Mouse (Mus musculus): ENCODE data around the gene Stx1b. TPM values are rescaled to one million over a fixed set of nuclear protein-coding genes. Genes with fewer than 3 reads are reported as not detected.

The Stx1b gene
- polyA plus RNA-seq, 1 experiment, result 0.20 TPM

DNA sequence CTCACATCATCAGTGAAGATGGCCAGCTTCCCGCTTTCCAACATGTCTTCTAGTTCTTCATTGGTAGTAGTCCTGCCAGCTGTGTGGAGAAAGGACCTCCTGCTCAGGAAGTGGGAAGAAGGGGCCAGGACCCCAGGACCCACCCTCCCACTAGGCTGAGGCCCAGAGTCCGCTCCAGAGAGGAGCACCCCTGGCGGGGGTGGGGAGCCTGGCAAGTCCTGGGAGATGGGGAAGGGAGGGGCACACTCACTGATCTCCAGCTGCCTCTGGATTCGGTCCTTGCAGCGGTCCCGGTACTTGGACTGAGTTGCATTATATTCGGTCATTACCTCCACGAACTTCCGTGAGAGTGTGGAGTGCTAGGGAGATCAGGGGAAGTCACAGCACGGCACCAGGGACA, 13.7 kb downstream of the Stx1b start:
- no peak overlapping the region for H3K4me2 ChIP-seq (ENCODE audit: low read depth)
- TF ChIP-seq SRF (IDR thresholded peaks at IDR 0.05; ENCODE audit: control insufficient read depth, insufficient read length, low read depth) (no peak), TCF3 (IDR thresholded peaks at IDR 0.05; ENCODE audit: insufficient read length, low read depth) (no peak), E2F4 (IDR thresholded peaks at IDR 0.05; ENCODE audit: insufficient read depth) (no peak), MYOG (IDR thresholded peaks at IDR 0.05; ENCODE audit: control insufficient read depth in 1 of 3, insufficient read depth in 1 of 3, insufficient read length in 2 of 3, low read depth in 2 of 3) (no peak), REST (IDR thresholded peaks at IDR 0.05; ENCODE audit: insufficient read depth, insufficient read length) (no peak), POLR2A (IDR thresholded peaks at IDR 0.05; ENCODE audit: insufficient read length, low read depth) (no peak), MYOD1 (IDR thresholded peaks at IDR 0.05; ENCODE audit: control insufficient read depth in 1 of 3, insufficient read length in 2 of 3, low read depth in 2 of 3) (no peak), POLR2AphosphoS2 (IDR thresholded peaks at IDR 0.05; ENCODE audit: insufficient read length, low read depth) (no peak), MAX (IDR thresholded peaks at IDR 0.05; ENCODE audit: low read depth) (no peak), TCF12 (IDR thresholded peaks at IDR 0.05; ENCODE audit: insufficient read depth, poor library complexity, severe bottlenecking) (no peak), USF1 (IDR thresholded peaks at IDR 0.05; ENCODE audit: low read depth) (no peak), CEBPB (IDR thresholded peaks at IDR 0.05; ENCODE audit: insufficient read depth, poor library complexity, severe bottlenecking) (no peak)
- no peaks in the 10 kb centered on the region for H3K36me3 ChIP-seq (ENCODE audit: control insufficient read depth, insufficient read depth)
- H3ac ChIP-seq (ENCODE audit: control insufficient read depth, insufficient read length), result no peak overlapping the region
- H3K27me3 ChIP-seq (ENCODE audit: control insufficient read depth, insufficient read depth, insufficient read length), result no peaks in the 10 kb centered on the region
- H3K79me2 ChIP-seq (ENCODE audit: control insufficient read depth, insufficient read depth), result no peaks in the 10 kb centered on the region
- H3K4me3 ChIP-seq, result no peak overlapping the region

DNA sequence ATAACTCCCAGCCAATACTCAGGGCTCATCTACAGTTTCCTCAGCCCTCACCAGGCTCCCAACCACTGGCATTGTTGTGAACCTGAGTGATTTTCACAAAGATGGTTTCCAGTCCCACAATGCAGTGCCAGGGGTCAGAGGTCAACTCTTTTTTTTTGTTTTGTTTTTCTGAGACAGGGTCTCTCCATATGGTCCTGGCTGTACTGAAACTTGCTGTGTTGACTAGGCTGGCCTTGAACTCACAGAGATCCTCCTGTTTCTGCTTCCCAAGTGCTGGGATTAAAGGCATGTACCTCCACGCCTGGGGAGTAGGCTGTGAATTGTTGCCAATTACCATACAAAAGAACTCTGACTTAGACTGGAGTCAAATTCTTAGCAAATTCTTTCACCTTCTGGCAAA, 14.5 kb downstream of the Stx1b start:
- Histone ChIP-seq H3K36me3 (ENCODE audit: control insufficient read depth, insufficient read depth) (no peaks in the 10 kb centered on the region), H3K79me2 (ENCODE audit: control insufficient read depth, insufficient read depth) (no peaks in the 10 kb centered on the region), H3K4me3 (no peak overlapping the region), H3K4me2 (ENCODE audit: low read depth) (no peak overlapping the region), H3K27me3 (ENCODE audit: control insufficient read depth, insufficient read depth, insufficient read length) (no peaks in the 10 kb centered on the region), H3ac (ENCODE audit: control insufficient read depth, insufficient read length) (no peak overlapping the region)
- no peak for TF ChIP-seq MAX (IDR thresholded peaks at IDR 0.05; ENCODE audit: low read depth)
- TF ChIP-seq TCF12 (IDR thresholded peaks at IDR 0.05; ENCODE audit: insufficient read depth, poor library complexity, severe bottlenecking), result no peak
- TF ChIP-seq USF1 (IDR thresholded peaks at IDR 0.05; ENCODE audit: low read depth), result no peak
- TF ChIP-seq POLR2AphosphoS2 (IDR thresholded peaks at IDR 0.05; ENCODE audit: insufficient read length, low read depth), result no peak
- TF ChIP-seq CEBPB (IDR thresholded peaks at IDR 0.05; ENCODE audit: insufficient read depth, poor library complexity, severe bottlenecking), result no peak
- TF ChIP-seq SRF (IDR thresholded peaks at IDR 0.05; ENCODE audit: control insufficient read depth, insufficient read length, low read depth), result no peak
- TF ChIP-seq MYOG (IDR thresholded peaks at IDR 0.05; ENCODE audit: control insufficient read depth in 1 of 3, insufficient read depth in 1 of 3, insufficient read length in 2 of 3, low read depth in 2 of 3), result no peak
- no peak for TF ChIP-seq POLR2A (IDR thresholded peaks at IDR 0.05; ENCODE audit: insufficient read length, low read depth)
- no peak for TF ChIP-seq MYOD1 (IDR thresholded peaks at IDR 0.05; ENCODE audit: control insufficient read depth in 1 of 3, insufficient read length in 2 of 3, low read depth in 2 of 3)
- no peak for TF ChIP-seq E2F4 (IDR thresholded peaks at IDR 0.05; ENCODE audit: insufficient read depth)
- TF ChIP-seq REST (IDR thresholded peaks at IDR 0.05; ENCODE audit: insufficient read depth, insufficient read length), result no peak
- no peak for TF ChIP-seq TCF3 (IDR thresholded peaks at IDR 0.05; ENCODE audit: insufficient read length, low read depth)

DNA sequence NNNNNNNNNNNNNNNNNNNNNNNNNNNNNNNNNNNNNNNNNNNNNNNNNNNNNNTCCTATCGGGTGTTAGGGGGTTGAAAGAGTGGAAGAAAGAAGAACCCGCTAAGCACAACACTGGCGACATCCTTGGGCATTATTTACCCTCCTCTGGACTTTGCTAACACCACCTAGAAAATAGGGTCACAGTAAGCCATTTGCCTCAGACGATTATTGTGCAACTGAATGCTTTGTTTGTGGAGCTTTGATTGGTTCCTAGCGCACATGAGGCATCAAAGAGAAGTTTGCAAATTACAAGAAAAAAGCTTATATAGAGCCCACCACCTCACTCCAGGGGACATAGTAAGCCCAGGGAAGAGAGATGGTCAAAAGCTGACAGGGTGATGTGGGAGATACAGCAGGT, 15.5 kb downstream of the Stx1b start:
- no peaks in the 10 kb centered on the region for H3K27me3 ChIP-seq (ENCODE audit: control insufficient read depth, insufficient read depth, insufficient read length)
- TF ChIP-seq POLR2AphosphoS2 (IDR thresholded peaks at IDR 0.05; ENCODE audit: insufficient read length, low read depth), result no peak
- no peak for TF ChIP-seq USF1 (IDR thresholded peaks at IDR 0.05; ENCODE audit: low read depth)
- no peak for TF ChIP-seq CEBPB (IDR thresholded peaks at IDR 0.05; ENCODE audit: insufficient read depth, poor library complexity, severe bottlenecking)
- no peak for TF ChIP-seq MAX (IDR thresholded peaks at IDR 0.05; ENCODE audit: low read depth)
- no peak for TF ChIP-seq MYOG (IDR thresholded peaks at IDR 0.05; ENCODE audit: control insufficient read depth in 1 of 3, insufficient read depth in 1 of 3, insufficient read length in 2 of 3, low read depth in 2 of 3)
- TF ChIP-seq E2F4 (IDR thresholded peaks at IDR 0.05; ENCODE audit: insufficient read depth), result no peak
- TF ChIP-seq POLR2A (IDR thresholded peaks at IDR 0.05; ENCODE audit: insufficient read length, low read depth), result no peak
- no peak for TF ChIP-seq MYOD1 (IDR thresholded peaks at IDR 0.05; ENCODE audit: control insufficient read depth in 1 of 3, insufficient read length in 2 of 3, low read depth in 2 of 3)
- TF ChIP-seq SRF (IDR thresholded peaks at IDR 0.05; ENCODE audit: control insufficient read depth, insufficient read length, low read depth), result no peak
- TF ChIP-seq TCF3 (IDR thresholded peaks at IDR 0.05; ENCODE audit: insufficient read length, low read depth), result no peak
- no peak for TF ChIP-seq TCF12 (IDR thresholded peaks at IDR 0.05; ENCODE audit: insufficient read depth, poor library complexity, severe bottlenecking)
- no peak for TF ChIP-seq REST (IDR thresholded peaks at IDR 0.05; ENCODE audit: insufficient read depth, insufficient read length)
- H3K36me3 ChIP-seq (ENCODE audit: control insufficient read depth, insufficient read depth), result no peaks in the 10 kb centered on the region

DNA sequence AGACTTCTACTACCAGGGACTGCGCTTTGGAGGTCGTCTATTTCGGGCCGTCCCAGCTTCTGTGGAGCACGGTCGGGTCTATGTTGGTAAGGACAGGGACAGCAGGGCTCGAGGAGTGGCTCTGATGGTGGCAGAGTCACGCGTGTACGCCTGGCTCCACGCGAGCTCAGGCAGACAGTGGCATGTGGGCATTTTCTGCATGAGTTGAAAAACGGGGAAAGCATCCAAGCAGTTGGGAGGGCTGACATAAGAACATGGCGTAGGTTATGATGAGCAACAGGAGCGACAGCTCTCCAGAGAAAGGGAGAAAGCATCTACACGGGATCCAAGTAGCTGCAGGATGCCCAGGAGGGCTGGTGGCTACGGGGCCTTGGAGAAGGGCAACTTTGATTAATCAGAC, 22.0 kb downstream of the Stx1b start:
- no peaks in the 10 kb centered on the region for H3K79me2 ChIP-seq (ENCODE audit: control insufficient read depth, insufficient read depth)
- H3K4me2 ChIP-seq (ENCODE audit: low read depth), result no peak overlapping the region
- H3K36me3 ChIP-seq (ENCODE audit: control insufficient read depth, insufficient read depth), result peaks cover 10% of the 10 kb centered on the region
- H3K27me3 ChIP-seq (ENCODE audit: control insufficient read depth, insufficient read depth, insufficient read length), result no peaks in the 10 kb centered on the region
- no peak overlapping the region for H3ac ChIP-seq (ENCODE audit: control insufficient read depth, insufficient read length)
- H3K4me3 ChIP-seq, result no peak overlapping the region
- no peak for TF ChIP-seq MYOG (IDR thresholded peaks at IDR 0.05; ENCODE audit: control insufficient read depth in 1 of 3, insufficient read depth in 1 of 3, insufficient read length in 2 of 3, low read depth in 2 of 3)

More for the DNA sequence above, 15.5 kb downstream of the Stx1b start:
- Histone ChIP-seq H3K4me2 (ENCODE audit: low read depth) (no peak overlapping the region), H3K79me2 (ENCODE audit: control insufficient read depth, insufficient read depth) (no peaks in the 10 kb centered on the region), H3ac (ENCODE audit: control insufficient read depth, insufficient read length) (no peak overlapping the region), H3K4me3 (no peak overlapping the region)

DNA sequence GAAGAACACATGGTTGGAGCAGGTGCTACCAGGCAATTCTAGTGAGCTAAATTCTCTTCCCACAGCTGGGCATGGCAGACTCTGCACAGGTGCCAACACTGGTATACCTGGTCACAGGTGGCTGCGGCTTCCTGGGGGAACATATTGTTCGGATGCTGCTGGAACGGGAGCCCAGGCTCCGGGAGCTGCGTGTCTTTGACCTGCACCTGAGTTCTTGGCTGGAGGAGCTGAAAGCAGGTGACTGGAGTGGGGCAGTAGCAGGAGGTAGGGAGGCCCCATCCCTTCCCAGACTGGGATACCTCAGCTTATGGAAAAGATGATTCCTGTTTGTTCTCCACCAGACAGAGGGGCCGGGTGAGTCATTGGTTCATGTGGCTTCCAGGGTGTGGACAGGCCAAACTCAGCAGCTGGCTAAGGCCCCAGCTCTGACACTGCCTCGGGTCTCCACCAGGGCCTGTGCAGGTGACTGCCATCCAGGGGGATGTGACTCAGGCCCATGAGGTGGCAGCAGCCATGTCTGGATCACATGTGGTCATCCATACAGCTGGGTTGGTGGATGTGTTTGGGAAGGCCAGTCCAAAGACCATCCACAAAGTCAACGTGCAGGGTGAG, 23.2 kb downstream of the Stx1b start:
- Histone ChIP-seq H3ac (ENCODE audit: control insufficient read depth, insufficient read length) (no peak overlapping the region), H3K4me2 (ENCODE audit: low read depth) (peak overlapping the region; percentile 74), H3K79me2 (ENCODE audit: control insufficient read depth, insufficient read depth) (no peaks in the 10 kb centered on the region), H3K4me3 (no peak overlapping the region), H3K27me3 (ENCODE audit: control insufficient read depth, insufficient read depth, insufficient read length) (no peaks in the 10 kb centered on the region), H3K36me3 (ENCODE audit: control insufficient read depth, insufficient read depth) (peaks cover 10% of the 10 kb centered on the region)
- TF ChIP-seq POLR2AphosphoS2 (IDR thresholded peaks at IDR 0.05; ENCODE audit: insufficient read length, low read depth), result no peak
- TF ChIP-seq MYOG (IDR thresholded peaks at IDR 0.05; ENCODE audit: control insufficient read depth in 1 of 3, insufficient read depth in 1 of 3, insufficient read length in 2 of 3, low read depth in 2 of 3), result peak in 1 of 3 experiments; percentile 4

Measured in myocyte (in vitro differentiated cells).